Mouse (Mus musculus): Measurements from ENCODE around the gene Khk.

Khk gene

DNA sequence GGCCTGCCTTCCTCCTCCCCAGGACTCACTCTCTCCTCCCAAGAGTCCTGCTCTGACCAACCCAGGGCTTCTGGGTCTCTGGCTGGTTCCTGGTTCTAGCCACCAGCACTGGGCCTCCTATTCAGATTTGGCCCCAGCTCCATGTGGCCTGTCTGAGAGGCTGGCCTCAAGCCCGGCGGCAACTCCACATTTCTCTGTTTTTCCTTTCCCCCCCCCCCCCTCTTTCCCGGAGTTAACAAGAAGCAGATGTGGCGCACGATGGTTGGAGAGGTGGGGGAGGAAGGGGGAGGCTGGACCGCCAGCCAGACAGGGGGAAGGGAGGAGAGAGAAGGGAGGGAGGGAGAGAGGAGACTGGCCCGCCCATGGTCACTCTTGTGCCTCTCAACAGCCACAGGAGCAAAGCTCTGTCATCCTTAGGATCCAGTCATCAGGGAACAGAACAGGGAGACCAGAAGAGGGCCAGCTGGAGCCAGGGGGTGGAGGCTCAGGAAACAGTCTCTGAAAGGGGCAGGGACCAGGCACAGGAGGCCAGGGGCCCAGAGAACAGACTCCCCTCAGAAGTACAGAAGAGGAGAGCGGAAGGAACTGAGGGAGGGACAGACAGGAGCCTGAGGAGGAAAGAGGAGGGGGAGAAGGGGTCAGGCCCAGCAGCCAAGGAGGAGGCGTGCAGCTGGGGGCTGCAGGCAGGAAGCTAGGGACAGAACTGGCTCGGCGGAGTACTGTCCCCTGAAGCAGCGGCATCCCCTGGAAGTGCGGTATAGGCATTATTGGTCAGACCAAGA, 8.0 kb upstream of the Khk start, which contains the start of gene Emilin1:
Gene Emilin1 (plus strand): TSS at position 343 of the 782 bp plus-strand sequence.
- peak; percentile 84 for DNase-seq

- DNase-seq = no peak
Observed at GRCm38 (mm10) chr5:30914101-30914635, 7.1 kb upstream of the Khk start.

GRCm38 (mm10) chr5:30914849-30915248, 6.4 kb upstream of the Khk start:
- DNase-seq = no peak

GRCm38 (mm10) chr5:30915456-30915855, 5.8 kb upstream of the Khk start:
- no peak for DNase-seq

DNA sequence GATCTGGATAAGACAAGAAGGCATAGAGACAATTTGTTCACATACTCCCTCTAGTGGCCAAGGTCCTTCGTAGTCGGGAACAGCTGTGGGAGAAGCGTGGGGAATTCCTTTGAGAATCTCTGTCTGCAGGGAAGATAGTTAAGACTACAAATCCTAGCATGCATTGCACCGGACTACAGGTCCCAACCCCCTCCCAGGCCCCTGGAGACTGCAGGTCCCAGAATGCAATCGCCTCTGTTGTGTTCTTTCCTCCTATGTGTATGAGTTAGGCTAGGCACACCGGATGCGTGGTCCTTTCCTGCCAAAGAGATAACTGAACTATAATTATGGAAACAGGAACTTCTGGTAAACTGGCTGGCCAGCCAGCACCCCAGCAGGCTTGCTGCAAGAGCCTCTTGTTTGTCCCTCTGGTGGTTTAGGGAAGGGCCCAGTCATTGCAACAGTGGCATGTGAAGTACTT, 5.2 kb upstream of the Khk start:
- peak; percentile 92 for DNase-seq

DNA sequence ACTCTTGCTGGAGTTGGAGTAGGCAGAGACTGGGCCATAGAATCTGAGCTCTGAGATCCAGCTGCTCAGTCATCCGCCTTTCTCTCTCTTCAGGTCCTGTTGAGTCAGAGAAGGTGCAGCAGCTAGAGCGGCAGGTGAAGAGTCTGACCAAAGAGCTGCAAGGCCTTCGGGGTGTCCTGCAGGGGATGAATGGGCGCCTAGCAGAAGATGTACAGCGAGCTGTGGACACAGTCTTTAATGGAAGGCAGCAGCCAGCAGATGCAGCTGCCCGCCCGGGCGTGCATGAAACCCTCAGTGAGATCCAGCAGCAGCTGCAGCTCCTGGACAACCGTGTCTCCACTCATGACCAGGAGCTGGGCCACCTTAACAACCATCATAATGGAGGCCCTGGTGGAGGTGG, 4.4 kb upstream of the Khk start:
- DNase-seq = no peak

DNA sequence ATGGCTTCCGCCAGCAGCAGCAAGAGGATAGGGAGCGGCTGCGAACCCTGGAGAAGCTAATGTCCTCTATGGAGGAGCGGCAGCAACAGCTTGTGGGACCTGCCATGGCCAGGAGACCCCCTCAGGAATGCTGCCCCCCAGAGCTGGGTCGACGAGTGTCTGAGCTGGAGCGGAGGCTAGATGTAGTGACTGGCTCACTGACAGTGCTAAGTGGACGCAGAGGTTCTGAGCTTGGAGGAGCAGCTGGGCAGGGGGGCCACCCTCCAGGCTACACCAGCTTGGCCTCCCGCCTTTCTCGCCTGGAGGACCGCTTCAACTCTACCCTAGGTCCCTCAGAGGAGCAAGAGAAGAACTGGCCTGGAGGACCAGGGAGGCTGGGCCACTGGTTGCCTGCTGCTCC, 3.9 kb upstream of the Khk start:
- no peak for DNase-seq

DNA sequence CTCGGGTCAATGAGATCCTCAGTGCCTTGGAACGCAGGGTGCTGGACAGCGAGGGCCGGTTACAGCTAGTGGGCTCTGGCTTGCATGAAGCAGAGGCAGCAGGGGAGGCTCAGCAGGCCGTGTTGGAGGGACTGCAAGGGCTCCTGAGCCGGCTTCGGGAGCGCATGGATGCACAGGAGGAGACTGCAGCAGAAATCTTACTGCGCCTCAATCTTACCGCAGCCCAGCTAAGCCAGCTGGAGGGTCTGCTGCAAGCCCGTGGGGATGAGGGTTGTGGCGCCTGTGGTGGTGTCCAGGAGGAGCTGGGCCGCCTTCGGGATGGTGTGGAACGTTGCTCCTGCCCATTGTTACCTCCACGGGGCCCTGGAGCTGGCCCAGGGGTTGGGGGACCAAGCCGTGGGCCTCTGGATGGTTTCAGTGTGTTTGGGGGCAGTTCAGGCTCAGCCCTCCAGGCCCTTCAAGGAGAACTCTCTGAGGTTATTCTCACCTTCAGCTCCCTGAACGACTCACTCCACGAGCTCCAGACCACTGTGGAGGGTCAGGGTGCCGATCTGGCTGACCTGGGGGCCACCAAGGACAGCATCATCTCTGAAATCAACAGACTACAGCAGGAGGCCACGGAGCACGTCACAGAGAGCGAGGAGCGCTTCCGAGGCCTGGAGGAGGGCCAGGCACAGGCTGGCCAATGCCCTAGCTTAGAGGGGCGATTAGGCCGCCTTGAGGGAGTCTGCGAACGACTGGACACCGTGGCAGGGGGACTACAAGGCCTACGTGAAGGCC, 3.1 kb upstream of the Khk start:
- DNase-seq = peak; percentile 27

DNA sequence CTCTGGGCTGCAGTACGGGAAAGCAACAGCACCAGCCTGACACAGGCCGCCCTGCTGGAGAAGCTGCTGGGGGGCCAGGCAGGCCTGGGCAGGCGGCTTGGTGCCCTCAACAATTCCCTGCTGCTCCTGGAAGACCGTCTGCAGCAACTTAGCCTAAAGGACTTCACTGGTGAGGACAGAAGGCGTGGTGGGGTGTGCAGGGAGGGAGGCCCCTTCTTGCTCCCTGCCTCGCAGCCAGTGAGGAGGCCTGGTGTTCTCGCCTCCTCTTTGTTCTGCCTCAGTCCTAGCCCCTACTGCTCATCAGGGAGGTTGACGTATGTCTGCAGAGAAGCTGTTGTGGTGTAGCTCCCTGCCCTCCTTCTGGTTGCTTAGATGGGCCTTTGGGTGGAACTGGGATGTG, 2.5 kb upstream of the Khk start:
- no peak for DNase-seq

DNA sequence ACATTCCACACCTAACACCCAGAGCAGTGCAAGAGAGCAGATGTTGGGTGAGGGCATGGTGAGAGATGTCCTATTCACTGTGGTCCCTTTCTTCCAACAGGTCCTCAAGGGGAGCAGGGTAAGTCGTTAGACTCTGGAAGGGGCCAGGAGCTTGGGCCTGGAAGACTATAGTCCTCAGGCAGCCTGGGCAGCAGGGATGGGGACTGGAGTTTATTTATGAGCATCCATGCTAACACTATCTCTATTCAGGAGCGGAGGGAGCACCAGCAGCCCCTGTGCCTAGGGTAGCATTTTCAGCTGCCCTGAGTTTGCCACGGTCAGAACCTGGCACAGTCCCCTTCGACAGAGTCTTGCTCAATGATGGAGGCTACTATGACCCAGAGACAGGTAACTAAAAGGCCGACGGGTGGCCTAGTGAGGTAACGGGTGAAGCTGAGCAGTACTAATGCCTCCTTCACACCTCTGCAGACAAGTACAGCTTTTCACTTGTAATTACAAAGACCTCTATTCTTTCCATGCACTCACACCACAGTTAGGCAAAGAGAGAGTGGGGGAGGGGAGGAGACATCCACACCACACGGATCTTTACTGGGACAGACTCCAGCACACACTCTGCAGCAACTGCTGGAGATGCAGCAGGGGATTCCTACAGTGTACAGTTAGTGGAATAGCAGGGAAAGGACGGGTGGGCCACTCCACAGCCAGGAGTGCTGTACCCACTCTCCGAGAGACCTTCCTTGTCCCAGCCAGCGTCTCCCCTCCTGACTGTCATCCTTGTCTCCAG, 1.2 kb upstream of the Khk start:
- DNase-seq = peak; percentile 36

- DNase-seq = peak; percentile 50
Observed at GRCm38 (mm10) chr5:30920621-30921020, 610 bp upstream of the Khk start.

DNA sequence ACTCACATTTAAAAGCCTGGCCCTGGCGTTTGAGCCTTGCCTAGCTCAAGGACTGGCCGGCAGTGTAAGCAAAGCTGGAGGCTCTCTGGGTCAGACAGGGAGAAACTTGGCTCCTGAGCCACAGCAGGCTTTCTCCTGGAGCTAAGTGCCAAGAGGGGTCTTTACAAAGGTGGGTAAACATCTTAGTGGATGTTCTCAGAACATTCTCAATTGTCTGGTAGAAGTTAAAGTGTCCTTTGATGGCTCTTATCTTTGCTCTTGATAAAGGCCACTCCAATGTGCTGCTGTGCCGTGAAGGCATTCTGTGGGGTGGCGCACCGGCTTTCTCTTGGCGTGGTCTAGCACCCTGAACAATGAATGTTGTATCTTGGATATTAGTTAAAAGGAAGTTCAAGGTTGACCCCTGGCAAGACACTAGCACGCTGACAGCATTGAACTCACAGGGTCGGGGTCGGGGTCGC, 1.4 kb downstream of the Khk start:
- peak; percentile 23 for DNase-seq

DNA sequence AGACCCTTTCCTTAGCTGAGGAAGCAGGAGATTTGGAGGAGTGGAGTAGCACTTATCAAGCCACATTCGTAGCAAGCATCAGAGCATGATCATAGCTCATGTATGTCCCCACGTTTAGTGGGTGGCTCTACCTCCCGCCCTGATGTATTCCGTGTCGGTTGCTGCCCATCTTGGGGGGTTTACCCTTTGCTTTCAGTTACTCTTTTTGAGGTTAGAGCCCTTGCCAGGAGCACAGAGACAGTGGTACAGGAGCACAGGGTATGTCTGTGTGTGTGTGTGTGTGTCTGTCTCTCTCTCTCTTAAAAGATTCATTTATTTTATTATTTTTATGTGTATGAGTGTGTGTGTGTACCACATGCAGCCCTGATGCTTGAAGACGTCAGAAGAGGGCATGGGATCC, 1.9 kb downstream of the Khk start:
- no peak for DNase-seq

- DNase-seq = peak; percentile 29
Observed at GRCm38 (mm10) chr5:30924614-30925013, 3.4 kb downstream of the Khk start.

DNA sequence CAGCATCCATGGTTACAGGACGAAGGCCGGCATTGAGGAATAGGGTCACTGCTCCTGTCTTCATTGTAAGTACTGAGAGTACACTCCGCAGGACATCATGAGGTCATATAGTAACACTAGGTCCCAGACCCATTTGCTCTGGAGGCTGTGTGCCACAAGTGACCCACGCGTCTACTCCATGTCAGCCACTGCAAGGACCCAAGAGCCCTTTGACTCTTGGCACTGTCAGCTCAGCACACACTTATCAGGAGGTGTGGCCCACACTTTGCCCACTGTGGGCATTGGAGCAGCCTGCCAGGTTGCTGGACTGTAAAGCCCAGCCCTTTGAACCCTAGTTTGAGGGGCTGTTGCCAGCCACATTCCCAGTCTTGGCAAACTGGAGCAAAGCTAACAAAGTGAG, 4.0 kb downstream of the Khk start:
- DNase-seq = peak; percentile 73

DNA sequence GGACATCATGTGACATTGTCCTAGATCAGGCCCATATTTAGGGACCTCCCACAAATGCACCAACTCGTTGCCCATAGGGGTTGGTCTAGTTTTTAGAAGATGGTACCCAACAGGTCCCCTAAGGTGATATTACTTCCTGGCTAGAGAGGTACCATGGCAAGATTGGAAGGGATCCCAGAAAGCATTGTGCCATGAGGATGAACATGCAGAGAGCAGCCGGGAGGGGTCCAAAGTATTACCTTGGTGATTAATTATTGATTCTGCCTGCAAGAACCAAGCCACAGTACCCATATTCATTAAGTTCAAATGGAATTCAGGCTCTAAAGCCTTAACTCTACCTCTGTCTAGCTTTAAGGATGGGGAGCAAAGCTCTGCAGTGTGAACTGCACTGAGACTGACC, 4.8 kb downstream of the Khk start:
- peak; percentile 48 for DNase-seq

DNA sequence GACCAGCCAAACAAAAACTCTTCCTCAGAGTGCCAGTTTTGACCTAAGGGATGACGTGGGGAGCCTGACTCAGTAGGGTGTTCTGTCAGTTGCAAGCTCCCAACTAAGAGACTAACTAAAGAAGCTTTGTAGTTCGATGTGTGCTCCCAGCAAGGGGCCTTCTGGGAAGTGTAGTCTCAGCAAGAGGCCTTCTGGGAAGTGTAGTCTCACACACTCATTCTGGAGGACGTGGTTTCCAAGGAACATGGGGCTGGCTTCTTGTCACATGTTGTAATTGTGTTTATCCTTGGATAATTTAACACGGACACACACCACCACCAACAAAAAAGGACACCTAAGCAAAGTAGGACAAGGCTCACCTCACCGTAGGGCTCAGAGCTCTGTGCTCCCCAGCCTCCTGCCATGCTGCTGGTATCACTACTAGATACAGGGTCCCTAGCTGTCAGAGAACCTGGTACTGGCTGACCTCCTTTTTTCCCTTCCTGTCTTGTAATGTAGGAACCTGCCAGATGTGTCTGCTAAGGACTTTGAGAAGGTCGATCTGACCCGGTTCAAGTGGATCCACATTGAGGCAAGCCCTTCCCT, 6.8 kb downstream of the Khk start:
- peak; percentile 39 for DNase-seq

- DNase-seq = peak; percentile 87
Observed at GRCm38 (mm10) chr5:30930121-30930520, 8.9 kb downstream of the Khk start.

GRCm38 (mm10) chr5:30930846-30931245, 9.6 kb downstream of the Khk start:
- peak; percentile 15 for DNase-seq

GRCm38 (mm10) chr5:30931378-30931777, 10.1 kb downstream of the Khk start:
- DNase-seq = peak; percentile 5

DNA sequence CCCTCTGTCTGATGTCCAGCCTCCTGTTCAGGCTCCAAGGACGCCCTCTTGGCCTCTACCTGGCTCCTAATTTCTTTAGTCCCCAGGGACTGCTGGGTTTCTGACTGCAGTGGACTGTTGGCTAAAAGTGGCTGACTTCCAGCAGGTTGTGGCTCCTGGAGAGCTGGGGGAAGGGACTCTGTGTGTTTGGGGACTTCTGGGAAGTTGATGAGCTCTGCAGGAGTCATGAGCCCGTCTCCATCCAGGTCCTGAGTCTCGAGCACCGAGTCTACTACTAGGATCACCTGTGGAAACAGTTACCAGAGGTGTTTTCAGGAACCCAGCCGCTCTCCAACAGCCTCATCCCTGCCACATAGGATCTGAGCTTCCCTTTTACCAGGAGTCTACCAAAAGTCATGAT, 12.5 kb downstream of the Khk start:
- no peak for DNase-seq

- no peak for DNase-seq
Observed at GRCm38 (mm10) chr5:30934725-30935461, 13.7 kb downstream of the Khk start.
